ENCODE assay signal across 17 mouse cellular contexts in genomic region chr12:105003158-105003557, GRCm38 (mm10). TPM values are rescaled to one million over a fixed set of nuclear protein-coding genes. Genes with fewer than 3 reads are reported as not detected.
DNase-seq lines count a peak whose midpoint lies in the region; ATAC-seq and TF ChIP-seq lines count a peak whose summit lies in the region.
"Had no signal": no experiment of that assay in that cellular context is flagged by ENCODE, and none has a peak within 500 bp of the region (broad histone marks: within the 10 kb centered on the region; RNA-seq: fewer than 3 reads in every experiment).

No protein-coding gene starts in this region.

- H3K27ac ChIP-seq in gastrocnemius, adult 2 months: peak overlapping the region; percentile 43; the same call in 1 of the 2 replicates
- peak overlapping the region; percentile 56; the same call in 1 of the 2 replicates for H3K27ac ChIP-seq in liver, embryonic 15.5 days (replicated peaks)
- H3K27ac ChIP-seq: intestine, embryonic 15.5 days; limb, embryonic 12.5 days; stomach, embryonic 15.5 days had no signal

- H3K9me3 ChIP-seq in liver, embryonic 15.5 days (replicated peaks): no peaks in the 10 kb centered on the region
- H3K9me3 ChIP-seq: intestine, embryonic 15.5 days; limb, embryonic 12.5 days; stomach, embryonic 15.5 days had no signal

- H3K9ac ChIP-seq in liver, embryonic 15.5 days: 0 out of 2 replicates have a peak overlapping the region, but pooled peaks have one; percentile 9
- H3K9ac ChIP-seq: forebrain, postnatal 0 days; intestine, embryonic 15.5 days; limb, embryonic 12.5 days; stomach, embryonic 15.5 days had no signal

- 47% methylated on average over 9 of the region's 9 CpGs for WGBS in liver, embryonic 15.5 days (ENCODE audit: insufficient replicate concordance)

- ATAC-seq in liver, embryonic 15.5 days (ENCODE audit: insufficient read depth): no peak
- ATAC-seq: activated CD4-positive, CD25-positive, alpha-beta regulatory T cell, adult 4 months; intestine, embryonic 15.5 days had no signal

- no peak for TF ChIP-seq CTCF in gastrocnemius, adult 2 months (IDR thresholded peaks at IDR 0.05)

- no peaks in the 10 kb centered on the region for H3K27me3 ChIP-seq in liver, embryonic 15.5 days
- H3K27me3 ChIP-seq: intestine, embryonic 15.5 days had no signal

- peaks cover 99% of the 10 kb centered on the region for H3K4me1 ChIP-seq in liver, embryonic 15.5 days (replicated peaks)

- no peaks in the 10 kb centered on the region for H3K36me3 ChIP-seq in liver, embryonic 15.5 days (replicated peaks)
- H3K36me3 ChIP-seq: intestine, embryonic 15.5 days; limb, embryonic 12.5 days; stomach, embryonic 15.5 days had no signal

- intact Hi-C loops in gastrocnemius, adult 2 months (cut with DNase I): no loop called here

- DNase-seq in gastrocnemius, adult 2 months: no peak
- DNase-seq in gastrocnemius, postnatal 25 days: no peak
- DNase-seq in 3T3-L1 (ENCODE audit: low read depth, low spot score) (peak; percentile 67), ZHBTc4 (ENCODE audit: low read depth, low spot score) (peak; percentile 51)
- DNase-seq in cerebellum, postnatal 10 days: no peak
- no peak for DNase-seq in heart, postnatal 4 days
- no peak for DNase-seq in B cell, adult 2 months
- DNase-seq: forebrain, postnatal 0 days; gastrocnemius, postnatal 14 days; heart, postnatal 14 days; lung, postnatal 10 days had no signal

- no peak overlapping the region for H3K4me3 ChIP-seq in gastrocnemius, adult 2 months
- no peak overlapping the region for H3K4me3 ChIP-seq in liver, embryonic 15.5 days (replicated peaks)
- H3K4me3 ChIP-seq: erythroblast, embryonic 14.5 days; intestine, embryonic 15.5 days; limb, embryonic 12.5 days; stomach, embryonic 15.5 days had no signal

- peak overlapping the region; percentile 41 for H3K4me2 ChIP-seq in liver, embryonic 15.5 days
- H3K4me2 ChIP-seq: intestine, embryonic 15.5 days; limb, embryonic 12.5 days; stomach, embryonic 15.5 days had no signal

RNA-seq across cellular contexts. Expression of gene Syne3, which starts 6.5 kb away (rescaled TPM):
- total RNA-seq in gastrocnemius, adult 2 months (2021): 1 to 10 TPM; 4.1 to 4.7 TPM
- 1 to 10 TPM; 3.2 to 4.6 TPM for total RNA-seq in gastrocnemius, postnatal 25 days (2021)
- 2.9 and 3.0 TPM in 2 replicates for polyA plus RNA-seq in liver, embryonic 15.5 days (2015; fragmentation: Nextera tagmentation; extraction: Ambion mirVana)
- 1 to 10 TPM; 7.3 to 7.8 TPM for total RNA-seq in heart, postnatal 4 days (2021)

RNA-seq across cellular contexts. Expression of gene Glrx5, which starts 29.3 kb away (rescaled TPM):
- total RNA-seq in gastrocnemius, adult 2 months (2021): 10 to 100 TPM; 57.2 to 72.1 TPM
- 10 to 100 TPM; 63.5 to 64.9 TPM for total RNA-seq in gastrocnemius, postnatal 25 days (2021)
- 496 and 514 TPM in 2 replicates for polyA plus RNA-seq in liver, embryonic 15.5 days (2015; fragmentation: Nextera tagmentation; extraction: Ambion mirVana)
- total RNA-seq in heart, postnatal 4 days (2021): 10 to 100 TPM; 81.2 to 82.0 TPM

Comparison
In these comparisons a context has a peak if more than half of its experiments do, and no peak if none do; other contexts are left out.
1. DNase-seq: peak in 3T3-L1 (single experiment) and ZHBTc4 (single experiment); none in gastrocnemius, adult 2 months (single experiment), gastrocnemius, postnatal 25 days (single experiment), cerebellum, postnatal 10 days (0 of 2), heart, postnatal 4 days (single experiment) and B cell, adult 2 months (0 of 2).